In the genomic region with DNA sequence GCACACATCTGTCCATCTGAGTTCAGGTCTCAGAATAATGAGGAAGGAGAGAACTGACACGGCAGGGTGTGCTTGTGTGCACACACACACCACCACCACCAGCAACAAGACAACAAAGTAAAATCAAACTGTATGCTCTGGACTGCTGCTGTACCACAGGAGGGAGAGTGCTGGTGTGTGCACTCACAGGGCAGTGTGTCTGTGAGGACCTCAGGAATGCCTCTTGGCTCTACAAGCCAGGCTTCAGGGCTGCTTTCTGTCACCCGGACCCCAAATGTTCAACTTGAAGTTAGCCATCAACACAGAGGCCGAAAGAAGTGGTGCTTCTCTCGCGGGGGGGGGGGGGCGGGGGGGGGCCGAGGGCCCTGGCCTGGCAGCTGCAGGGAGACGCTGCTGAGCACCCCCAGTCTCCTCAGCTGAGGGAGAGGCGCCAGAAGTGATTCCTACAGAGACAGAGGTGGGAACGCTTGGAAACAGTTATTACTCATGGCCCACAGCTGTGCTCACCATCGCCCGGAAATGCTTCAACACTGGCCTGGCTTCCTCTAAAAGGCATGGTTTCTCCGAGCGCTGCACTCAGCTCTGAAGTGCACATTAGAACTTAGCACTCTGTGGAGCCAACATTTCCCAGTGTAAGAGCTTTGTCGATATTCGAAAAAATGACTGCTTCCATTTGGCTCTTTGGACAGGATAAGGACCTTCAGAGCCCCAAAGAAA, we compare ENCODE assay signal across 7 mouse cellular contexts. TPM values are rescaled to one million over a fixed set of nuclear protein-coding genes. Genes with fewer than 3 reads are reported as not detected.
DNase-seq lines count a peak whose midpoint lies in the region; ATAC-seq and TF ChIP-seq lines count a peak whose summit lies in the region.

No protein-coding gene starts in this region.

- DNase-seq in cerebellum, postnatal 25 days, result no peak
- DNase-seq in adrenal gland, adult 8-10 months, result no peak
- DNase-seq in cerebellum, postnatal 14 days, result no peak

- peaks cover 44% of the 10 kb centered on the region for H3K79me3 ChIP-seq in C2C12 (ENCODE audit: low read depth)

- no peak for TF ChIP-seq POLR2A in bone marrow, adult 2 months (IDR thresholded peaks at IDR 0.05; ENCODE audit: borderline replicate concordance, control insufficient read depth, low read depth, low read length)

- no peak overlapping the region for H3K4me3 ChIP-seq in C2C12 (ENCODE audit: insufficient read depth, poor library complexity, severe bottlenecking)
- no peak overlapping the region for H3K4me3 ChIP-seq in bone marrow, adult 2 months (replicated peaks; ENCODE audit: control insufficient read depth, low read depth, low read length)
- no peak overlapping the region for H3K4me3 ChIP-seq in hindbrain, embryonic 13.5 days
- no peak overlapping the region for H3K4me3 ChIP-seq in lung, embryonic 15.5 days

- no peak overlapping the region for H3K4me2 ChIP-seq in hindbrain, embryonic 13.5 days
- peak overlapping the region; percentile 20; the same call in 1 of the 2 replicates for H3K4me2 ChIP-seq in lung, embryonic 15.5 days

- no peaks in the 10 kb centered on the region for H3K36me3 ChIP-seq in C2C12 (ENCODE audit: control insufficient read depth, insufficient read depth)
- no peaks in the 10 kb centered on the region for H3K36me3 ChIP-seq in hindbrain, embryonic 13.5 days
- H3K36me3 ChIP-seq in lung, embryonic 15.5 days, result no peaks in the 10 kb centered on the region

- ATAC-seq in hindbrain, embryonic 13.5 days (ENCODE audit: low FRiP score), result no peak
- ATAC-seq in lung, embryonic 15.5 days (ENCODE audit: borderline replicate concordance, extremely low read depth, low FRiP score, low TSS enrichment), result peak; percentile 62

- H3K9ac ChIP-seq in hindbrain, embryonic 13.5 days, result no peak overlapping the region
- H3K9ac ChIP-seq in lung, embryonic 15.5 days, result no peak overlapping the region

- peak overlapping the region; percentile 50 for H3K27ac ChIP-seq in bone marrow, adult 2 months (ENCODE audit: control insufficient read depth, insufficient read depth, low read depth, low read length, poor library complexity)
- peak overlapping the region; percentile 60 for H3K27ac ChIP-seq in hindbrain, embryonic 13.5 days
- peak overlapping the region; percentile 79 for H3K27ac ChIP-seq in lung, embryonic 15.5 days

- H3K79me2 ChIP-seq in C2C12 (ENCODE audit: control insufficient read depth, insufficient read depth), result peaks cover 84% of the 10 kb centered on the region

- H3K4me1 ChIP-seq in bone marrow, adult 2 months (ENCODE audit: control insufficient read depth, insufficient read depth, low read length), result peaks cover 12% of the 10 kb centered on the region
- H3K4me1 ChIP-seq in hindbrain, embryonic 13.5 days (replicated peaks), result peaks cover 33% of the 10 kb centered on the region
- peaks cover 40% of the 10 kb centered on the region for H3K4me1 ChIP-seq in lung, embryonic 15.5 days

- H3K27me3 ChIP-seq in C2C12 (ENCODE audit: control insufficient read depth, insufficient read depth, insufficient read length), result no peaks in the 10 kb centered on the region
- H3K27me3 ChIP-seq in hindbrain, embryonic 13.5 days, result no peaks in the 10 kb centered on the region
- no peaks in the 10 kb centered on the region for H3K27me3 ChIP-seq in lung, embryonic 15.5 days

- no peaks in the 10 kb centered on the region for H3K9me3 ChIP-seq in hindbrain, embryonic 13.5 days
- H3K9me3 ChIP-seq in lung, embryonic 15.5 days, result no peaks in the 10 kb centered on the region

- peak overlapping the region; percentile 46 for H3ac ChIP-seq in C2C12 (ENCODE audit: control insufficient read depth, insufficient read length, low read depth)

- TF ChIP-seq CTCF in C2C12 (IDR thresholded peaks at IDR 0.05; ENCODE audit: control insufficient read depth, insufficient read depth, insufficient read length), result no peak
- TF ChIP-seq CTCF in bone marrow, adult 2 months (IDR thresholded peaks at IDR 0.05; ENCODE audit: control insufficient read depth, insufficient read depth, low read length), result no peak

- WGBS in bone marrow, adult 2 months, result 4% methylated on average over 16 of the region's 16 CpGs
- 63% methylated on average over 14 of the region's 16 CpGs for WGBS in hindbrain, embryonic 13.5 days
- WGBS in lung, embryonic 15.5 days, result 26% methylated on average over 16 of the region's 16 CpGs

TF ChIP-seq in C2C12, 6 proteins besides CTCF, POLR2A, EP300 and RAD21:
- peak; percentile 82 for TF ChIP-seq MYOD1 (IDR thresholded peaks at IDR 0.05; ENCODE audit: control insufficient read depth, insufficient read length, low read depth)
- TF ChIP-seq MAX (IDR thresholded peaks at IDR 0.05), result peak; percentile 51
- no peak for TF ChIP-seq USF1 (IDR thresholded peaks at IDR 0.05; ENCODE audit: low read depth)
TF ChIP-seq in C2C12: peak in this region for 2.

RNA-seq across cellular contexts. Expression of a gene that starts 39.7 kb away (rescaled TPM):
- polyA plus RNA-seq in C2C12 (2012; fragmentation: generic; extraction: Trizol), result 254 TPM
- polyA plus RNA-seq in bone marrow, adult 2 months (2011; ENCODE audit: insufficient read depth, insufficient read length, low replicate concordance, missing spikeins), result 109 and 152 TPM in 2 replicates
- polyA plus RNA-seq in hindbrain, embryonic 13.5 days (2015; fragmentation: Nextera tagmentation; extraction: Ambion mirVana), result 110 and 119 TPM in 2 replicates
- polyA plus RNA-seq in lung, embryonic 15.5 days (2015; fragmentation: Nextera tagmentation; extraction: Ambion mirVana), result 134 TPM in 2 replicates
- 10 to 100 TPM; 37.6 to 60.4 (median 57.4) TPM for total RNA-seq in adrenal gland, adult 8-10 months (2022)

RNA-seq across cellular contexts. Expression of a gene that starts 52.1 kb away (rescaled TPM):
- polyA plus RNA-seq in C2C12 (2012; fragmentation: generic; extraction: Trizol), result 3.3 TPM
- 4.0 and 14.9 TPM in 2 replicates for polyA plus RNA-seq in bone marrow, adult 2 months (2011; ENCODE audit: insufficient read depth, insufficient read length, low replicate concordance, missing spikeins)
- polyA plus RNA-seq in hindbrain, embryonic 13.5 days (2015; fragmentation: Nextera tagmentation; extraction: Ambion mirVana), result 2.8 and 3.2 TPM in 2 replicates
- 9.4 and 11.4 TPM in 2 replicates for polyA plus RNA-seq in lung, embryonic 15.5 days (2015; fragmentation: Nextera tagmentation; extraction: Ambion mirVana)
- 1 to 10 TPM; 3.3 to 6.1 (median 5.3) TPM for total RNA-seq in adrenal gland, adult 8-10 months (2022)

RNA-seq across cellular contexts. Expression of a gene that starts 53.0 kb away (rescaled TPM):
- 29.4 TPM for polyA plus RNA-seq in C2C12 (2012; fragmentation: generic; extraction: Trizol)
- 328 and 366 TPM in 2 replicates for polyA plus RNA-seq in bone marrow, adult 2 months (2011; ENCODE audit: insufficient read depth, insufficient read length, low replicate concordance, missing spikeins)
- 37.5 and 38.7 TPM in 2 replicates for polyA plus RNA-seq in hindbrain, embryonic 13.5 days (2015; fragmentation: Nextera tagmentation; extraction: Ambion mirVana)
- 55.8 and 59.1 TPM in 2 replicates for polyA plus RNA-seq in lung, embryonic 15.5 days (2015; fragmentation: Nextera tagmentation; extraction: Ambion mirVana)
- total RNA-seq in adrenal gland, adult 8-10 months (2022), result 100 to 1,000 TPM; 566 to 814 (median 738) TPM
